Mouse (Mus musculus) liver, embryonic 14.5 days (tissue): ENCODE measurements around the gene Pld1. TPM values are rescaled to one million over a fixed set of nuclear protein-coding genes. Genes with fewer than 3 reads are reported as not detected.

ENCODE experiments used
- ATAC-seq: fragments of 200-750 bp; cut with Nextera tagmentation; 2 replicates; pipeline ENCODE4 v1.8.0; 2017; ENCODE audit warnings: moderate number of reproducible peaks, mild to moderate bottlenecking, moderate library complexity; ENCODE audit not compliant: insufficient read depth
- DNase-seq, 3 experiments: peaks; one replicate each; pipeline ENCODE4 v3.0.0-alpha.2; 2012 to 2013; ENCODE audit warnings: low read depth in 3 of 3, low spot score in 3 of 3
- H3K27ac ChIP-seq: fragments of 300-500 bp; sonication (generic); 2 replicates; pipeline ENCODE4 v1.5.1; 2014; ENCODE audit warnings: moderate library complexity, mild to moderate bottlenecking, control low read depth, inconsistent platforms
- H3K27me3 ChIP-seq: fragments of 300-500 bp; sonication (generic); 2 replicates; pipeline ENCODE4 v1.6.1; 2014; ENCODE audit warnings: mild to moderate bottlenecking, low read length, moderate library complexity; ENCODE audit not compliant: control insufficient read depth, insufficient read depth
- H3K36me3 ChIP-seq: fragments of 300-500 bp; sonication (generic); replicated peaks from 2 replicates; pipeline ENCODE4 v1.6.1; 2014; ENCODE audit warnings: low read depth; ENCODE audit not compliant: control insufficient read depth, insufficient read depth
- H3K4me1 ChIP-seq, 2 experiments: fragments of 200-500 bp in 1 of 2; fragments of 300-500 bp in 1 of 2; sonication (generic) in 1 of 2; replicated peaks; 2 replicates each; pipeline ENCODE4 v1.6.1; 2012 to 2014; ENCODE audit warnings: antibody characterized with exemption in 1 of 2, inconsistent platforms in 1 of 2, low read length in 1 of 2; ENCODE audit not compliant: control insufficient read depth in 2 of 2, insufficient read depth in 2 of 2
- H3K4me2 ChIP-seq: fragments of 300-500 bp; sonication (generic); 2 replicates; pipeline ENCODE4 v1.6.1; 2014; ENCODE audit warnings: low read depth, mild to moderate bottlenecking, control low read depth, moderate library complexity
- H3K4me3 ChIP-seq, 2 experiments: fragments of 200-500 bp in 1 of 2; fragments of 300-500 bp in 1 of 2; sonication (generic) in 1 of 2; 2 replicates each; pipeline ENCODE4 v1.5.1; 2012 to 2014; ENCODE audit warnings: low read depth in 2 of 2, low read length in 2 of 2, mild to moderate bottlenecking in 2 of 2, control low read depth in 1 of 2, inconsistent platforms in 1 of 2, moderate library complexity in 1 of 2; ENCODE audit not compliant: insufficient read depth in 1 of 2
- H3K9ac ChIP-seq: fragments of 300-500 bp; sonication (generic); replicated peaks from 2 replicates; pipeline ENCODE4 v1.6.1; 2014; ENCODE audit warnings: mild to moderate bottlenecking, control low read depth, moderate library complexity
- H3K9me3 ChIP-seq: fragments of 300-500 bp; sonication (generic); 2 replicates; pipeline ENCODE4 v1.6.1; 2016; ENCODE audit warnings: low read length, mixed read lengths; ENCODE audit not compliant: control insufficient read depth
- CTCF ChIP-seq: IDR thresholded peaks from 2 replicates; pipeline ENCODE4 v1.5.1; 2016; ENCODE audit warnings: antibody characterized with exemption, low read depth, control low read depth
- EP300 ChIP-seq: IDR thresholded peaks from 2 replicates; pipeline ENCODE4 v1.6.1; 2016; ENCODE audit warnings: antibody characterized with exemption, low read depth
- WGBS: fragments of 180-500 bp; shearing (Covaris S2); extraction: QIAGEN DNeasy Blood & Tissue Kit; methylation state at CpG from one replicate; pipeline ENCODE4 v1.1.7; 2014; ENCODE audit not compliant: insufficient replicate concordance; 5-methylcytosine and 5-hydroxymethylcytosine counted together
- polyA plus RNA-seq, 2 experiments: library from polyadenylated mRNA; depleted of rRNA in 1 of 2; stranded (reverse) in 1 of 2; unstranded in 1 of 2; fragments of >200 nt; fragmentation: Nextera tagmentation in 1 of 2; extraction: Ambion mirVana in 1 of 2; gene quantifications; 2 replicates each; pipeline versions ENCODE4 v1.2.1 to v1.2.3; 2012 to 2014

Gene Pld1
- polyA plus RNA-seq, 2 experiments: 2.9 to 4.4 TPM

- Histone ChIP-seq H3K4me2 (no peak overlapping the region), H3K9me3 (no peaks in the 10 kb centered on the region), H3K27ac (no peak overlapping the region), H3K27me3 (no peaks in the 10 kb centered on the region), H3K36me3 (no peaks in the 10 kb centered on the region), H3K4me3 (no peak overlapping the region), H3K9ac (no peak overlapping the region), H3K4me1 (no peaks in the 10 kb centered on the region)
- no peak for TF ChIP-seq EP300
- no peak for TF ChIP-seq CTCF
- ATAC-seq: no peak
- WGBS: 49% methylated on average over 5 of the region's 5 CpGs
- DNase-seq: peak in 1 of 3 experiments; percentile 1
Measured at GRCm38 (mm10) chr3:28111516-28111915, 173.0 kb downstream of the Pld1 start.

GRCm38 (mm10) chr3:28113881-28114280 lies 175.4 kb downstream of the Pld1 start:
- Histone ChIP-seq H3K4me1 (no peaks in the 10 kb centered on the region), H3K27ac (no peak overlapping the region), H3K9ac (no peak overlapping the region), H3K4me2 (no peak overlapping the region), H3K27me3 (no peaks in the 10 kb centered on the region), H3K9me3 (no peaks in the 10 kb centered on the region), H3K4me3 (no peak overlapping the region), H3K36me3 (no peaks in the 10 kb centered on the region)
- WGBS: 63% methylated on average over 2 of the region's 2 CpGs
- no peak for TF ChIP-seq EP300
- no peak for TF ChIP-seq CTCF
- ATAC-seq (no peak), DNase-seq (no peak)

- no peaks in the 10 kb centered on the region for H3K27me3 ChIP-seq
- ATAC-seq: no peak
- H3K9ac ChIP-seq: no peak overlapping the region
- H3K4me3 ChIP-seq: no peak overlapping the region
- no peaks in the 10 kb centered on the region for H3K4me1 ChIP-seq
- no peak for TF ChIP-seq EP300
- TF ChIP-seq CTCF: no peak
- no peak for DNase-seq
- no peaks in the 10 kb centered on the region for H3K36me3 ChIP-seq
- no peaks in the 10 kb centered on the region for H3K9me3 ChIP-seq
- no peak overlapping the region for H3K27ac ChIP-seq
- WGBS: 65% methylated on average over 5 of the region's 5 CpGs
- H3K4me2 ChIP-seq: no peak overlapping the region
Measured at GRCm38 (mm10) chr3:28141716-28142115, 203.2 kb downstream of the Pld1 start.

GRCm38 (mm10) chr3:28142121-28142520 lies 203.6 kb downstream of the Pld1 start:
- Histone ChIP-seq H3K36me3 (no peaks in the 10 kb centered on the region), H3K27ac (no peak overlapping the region), H3K4me1 (no peaks in the 10 kb centered on the region), H3K9me3 (no peaks in the 10 kb centered on the region), H3K9ac (no peak overlapping the region), H3K27me3 (no peaks in the 10 kb centered on the region), H3K4me2 (no peak overlapping the region), H3K4me3 (no peak overlapping the region)
- no peak for ATAC-seq
- no peak for DNase-seq
- TF ChIP-seq CTCF: no peak
- no peak for TF ChIP-seq EP300
- 35% methylated on average over 2 of the region's 2 CpGs for WGBS

DNA sequence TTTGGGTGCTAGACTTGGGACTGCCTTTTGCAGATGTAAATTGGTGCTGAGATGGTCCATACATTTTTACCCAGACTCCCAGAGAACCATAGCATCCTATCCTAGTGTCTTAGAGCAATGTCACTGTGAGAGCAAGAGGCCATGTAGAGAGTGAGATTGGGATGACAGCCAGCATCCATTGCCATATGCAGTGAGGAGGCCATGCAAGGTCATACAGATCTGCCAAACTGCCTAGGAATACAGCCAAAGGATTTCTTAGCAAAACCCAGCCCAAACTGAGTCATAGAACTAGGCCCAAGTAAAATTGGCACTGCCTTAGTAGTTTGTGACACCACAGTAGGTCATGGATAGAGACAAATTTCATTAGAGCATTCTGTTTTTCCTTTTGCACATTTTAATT lies 206.2 kb downstream of the Pld1 start:
- no peak for ATAC-seq

More for the DNA sequence above, 206.2 kb downstream of the Pld1 start:
- no peaks in the 10 kb centered on the region for H3K36me3 ChIP-seq
- H3K4me2 ChIP-seq: no peak overlapping the region
- no peak for DNase-seq
- H3K9ac ChIP-seq: no peak overlapping the region
- no peaks in the 10 kb centered on the region for H3K27me3 ChIP-seq
- H3K4me1 ChIP-seq: no peaks in the 10 kb centered on the region
- no peaks in the 10 kb centered on the region for H3K9me3 ChIP-seq
- no peak overlapping the region for H3K27ac ChIP-seq
- no peak overlapping the region for H3K4me3 ChIP-seq
- TF ChIP-seq CTCF (no peak), EP300 (no peak)
